Mouse (Mus musculus): ENCODE results near the gene Washc1. TPM values are rescaled to one million over a fixed set of nuclear protein-coding genes. Genes with fewer than 3 reads are reported as not detected.
"Not testable (repeated sequence)": the region's sequence is repeated elsewhere in the genome, so short reads cannot be mapped to it uniquely, and the experiment has no call there.

Washc1 gene
- polyA plus RNA-seq, 1 experiment: 32.3 TPM

- TF ChIP-seq CTCF (IDR thresholded peaks at IDR 0.05; ENCODE audit: extremely low read depth, insufficient read length, insufficient replicate concordance, low read depth, low read length) (no peak), POLR2A (IDR thresholded peaks at IDR 0.05; ENCODE audit: low read depth, low read length) (no peak)
- H3K4me1 ChIP-seq (ENCODE audit: control insufficient read depth, insufficient read depth, insufficient read length, low read length): no peaks in the 10 kb centered on the region
- H3K27me3 ChIP-seq (ENCODE audit: control insufficient read depth, insufficient read depth, low read length): no peaks in the 10 kb centered on the region
- no peak overlapping the region for H3K27ac ChIP-seq (ENCODE audit: insufficient read depth, low read depth, low read length)
- 95% methylated on average over 9 of the region's 9 CpGs for WGBS
- H3K4me3 ChIP-seq (ENCODE audit: low read depth, low read length): no peak overlapping the region
- H3K36me3 ChIP-seq (ENCODE audit: control insufficient read depth, insufficient read depth, low read length): peaks cover 25% of the 10 kb centered on the region
These were observed 19.0 kb downstream of the Washc1 start for GRCm38 (mm10) chr17:66130371-66130770.

DNA sequence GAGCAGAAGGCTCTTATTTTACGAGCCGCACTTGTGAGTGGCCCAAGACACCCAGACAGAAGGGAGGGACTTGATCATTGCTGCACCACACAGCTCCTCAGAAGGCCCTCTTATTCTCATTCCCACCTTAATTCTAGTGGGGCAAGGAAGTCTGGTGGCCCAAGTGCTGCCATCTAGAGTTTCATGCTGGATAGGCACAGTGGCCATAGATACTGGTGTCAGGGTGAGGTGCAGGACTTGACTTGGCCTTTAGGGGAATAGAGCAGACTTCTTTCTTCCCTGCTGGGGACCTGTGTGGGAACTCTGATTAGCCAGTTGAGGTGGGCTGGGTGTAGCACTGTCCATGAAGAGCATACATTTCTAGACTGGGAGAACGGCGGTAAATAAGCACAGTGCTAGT lies 19.9 kb downstream of the Washc1 start:
- no peaks in the 10 kb centered on the region for H3K27me3 ChIP-seq (ENCODE audit: control insufficient read depth, insufficient read depth, low read length)
- WGBS: 98% methylated on average over 4 of the region's 4 CpGs
- no peak overlapping the region for H3K4me3 ChIP-seq (ENCODE audit: low read depth, low read length)
- H3K4me1 ChIP-seq (ENCODE audit: control insufficient read depth, insufficient read depth, insufficient read length, low read length): no peaks in the 10 kb centered on the region
- peaks cover 28% of the 10 kb centered on the region for H3K36me3 ChIP-seq (ENCODE audit: control insufficient read depth, insufficient read depth, low read length)
- TF ChIP-seq CTCF (IDR thresholded peaks at IDR 0.05; ENCODE audit: extremely low read depth, insufficient read length, insufficient replicate concordance, low read depth, low read length) (peak; percentile 29; the same call in 1 of the 2 replicates), POLR2A (IDR thresholded peaks at IDR 0.05; ENCODE audit: low read depth, low read length) (no peak)
- no peak overlapping the region for H3K27ac ChIP-seq (ENCODE audit: insufficient read depth, low read depth, low read length)

- 67% methylated on average over 6 of the region's 8 CpGs for WGBS
- H3K36me3 ChIP-seq (ENCODE audit: control insufficient read depth, insufficient read depth, low read length): peaks cover 19% of the 10 kb centered on the region
- not testable (repeated sequence) for H3K4me3 ChIP-seq (ENCODE audit: low read depth, low read length); H3K4me1 ChIP-seq (ENCODE audit: control insufficient read depth, insufficient read depth, insufficient read length, low read length); H3K27me3 ChIP-seq (ENCODE audit: control insufficient read depth, insufficient read depth, low read length); H3K27ac ChIP-seq (ENCODE audit: insufficient read depth, low read depth, low read length)
These were observed 41.6 kb downstream of the Washc1 start for GRCm38 (mm10) chr17:66152706-66153662.

- not testable (repeated sequence) for H3K27me3 ChIP-seq (ENCODE audit: control insufficient read depth, insufficient read depth, low read length); H3K4me3 ChIP-seq (ENCODE audit: low read depth, low read length); H3K27ac ChIP-seq (ENCODE audit: insufficient read depth, low read depth, low read length); H3K4me1 ChIP-seq (ENCODE audit: control insufficient read depth, insufficient read depth, insufficient read length, low read length)
- peaks cover 14% of the 10 kb centered on the region for H3K36me3 ChIP-seq (ENCODE audit: control insufficient read depth, insufficient read depth, low read length)
- WGBS: 90% methylated on average over 4 of the region's 4 CpGs
These were observed 42.5 kb downstream of the Washc1 start for GRCm38 (mm10) chr17:66153735-66154423.

GRCm38 (mm10) chr17:66154876-66155275 lies 43.5 kb downstream of the Washc1 start:
- no peaks in the 10 kb centered on the region for H3K27me3 ChIP-seq (ENCODE audit: control insufficient read depth, insufficient read depth, low read length)
- H3K27ac ChIP-seq (ENCODE audit: insufficient read depth, low read depth, low read length): no peak overlapping the region
- TF ChIP-seq POLR2A (IDR thresholded peaks at IDR 0.05; ENCODE audit: low read depth, low read length) (no peak), CTCF (IDR thresholded peaks at IDR 0.05; ENCODE audit: extremely low read depth, insufficient read length, insufficient replicate concordance, low read depth, low read length) (no peak)
- no peaks in the 10 kb centered on the region for H3K4me1 ChIP-seq (ENCODE audit: control insufficient read depth, insufficient read depth, insufficient read length, low read length)
- no peak overlapping the region for H3K4me3 ChIP-seq (ENCODE audit: low read depth, low read length)
- H3K36me3 ChIP-seq (ENCODE audit: control insufficient read depth, insufficient read depth, low read length): peaks cover 13% of the 10 kb centered on the region
- 77% methylated on average over 2 of the region's 2 CpGs for WGBS

DNA sequence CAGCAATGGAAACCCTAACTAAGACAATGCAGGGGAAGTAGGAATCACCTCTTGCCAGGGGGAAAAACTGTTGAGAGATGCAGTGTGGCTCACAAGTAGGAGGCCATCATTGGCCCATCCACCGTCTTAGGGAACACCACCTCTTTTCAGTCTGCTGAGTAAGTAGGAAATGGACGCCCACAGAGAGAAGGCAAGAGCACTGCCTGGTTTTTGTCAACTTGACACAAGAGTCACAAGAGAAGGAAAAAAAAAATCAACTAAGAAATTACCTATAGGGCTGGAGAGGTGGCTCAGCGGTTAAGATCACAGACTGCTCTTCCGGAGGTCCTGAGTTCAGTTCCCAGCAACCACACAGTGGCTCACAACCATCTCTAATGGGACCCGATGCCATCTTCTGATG lies 46.9 kb downstream of the Washc1 start:
- no peaks in the 10 kb centered on the region for H3K27me3 ChIP-seq (ENCODE audit: control insufficient read depth, insufficient read depth, low read length)
- no peak for TF ChIP-seq CTCF (IDR thresholded peaks at IDR 0.05; ENCODE audit: extremely low read depth, insufficient read length, insufficient replicate concordance, low read depth, low read length)
- no peak for TF ChIP-seq POLR2A (IDR thresholded peaks at IDR 0.05; ENCODE audit: low read depth, low read length)
- no peaks in the 10 kb centered on the region for H3K4me1 ChIP-seq (ENCODE audit: control insufficient read depth, insufficient read depth, insufficient read length, low read length)
- WGBS: 85% methylated on average over 5 of the region's 5 CpGs
- H3K27ac ChIP-seq (ENCODE audit: insufficient read depth, low read depth, low read length): no peak overlapping the region
- no peaks in the 10 kb centered on the region for H3K36me3 ChIP-seq (ENCODE audit: control insufficient read depth, insufficient read depth, low read length)
- no peak overlapping the region for H3K4me3 ChIP-seq (ENCODE audit: low read depth, low read length)

DNA sequence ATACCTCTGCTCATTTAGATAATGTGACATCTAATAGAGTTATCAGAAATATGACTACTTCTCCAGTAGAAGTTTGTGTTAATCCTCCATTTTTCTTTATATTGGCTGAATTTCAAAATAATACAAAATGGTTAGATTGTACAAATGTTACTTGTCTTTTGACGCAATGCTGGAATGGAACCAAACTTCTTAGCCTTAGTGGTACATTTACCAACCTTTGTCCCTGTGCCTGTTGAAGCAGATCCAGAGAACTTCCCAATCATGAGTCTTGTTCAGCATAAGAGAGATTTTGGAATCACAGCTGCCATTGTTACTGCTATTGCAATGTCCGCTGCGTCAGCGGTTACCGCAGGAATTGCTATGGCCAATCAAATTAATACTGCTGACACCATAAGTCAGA lies 55.8 kb downstream of the Washc1 start:
- 95% methylated on average over 5 of the region's 5 CpGs for WGBS
- H3K27me3 ChIP-seq (ENCODE audit: control insufficient read depth, insufficient read depth, low read length); H3K27ac ChIP-seq (ENCODE audit: insufficient read depth, low read depth, low read length); H3K4me1 ChIP-seq (ENCODE audit: control insufficient read depth, insufficient read depth, insufficient read length, low read length); H3K36me3 ChIP-seq (ENCODE audit: control insufficient read depth, insufficient read depth, low read length); H3K4me3 ChIP-seq (ENCODE audit: low read depth, low read length): not testable (repeated sequence)

Other genes starting within 250 kb of the Washc1 start
- gene Ralbp1, start 225.7 kb upstream of the Washc1 start, polyA plus RNA-seq (2012; rRNA removed): 17.5 and 34.1 TPM in 2 replicates
- gene Twsg1, start 160.3 kb upstream of the Washc1 start, polyA plus RNA-seq (2012; rRNA removed): 14.4 and 21.0 TPM in 2 replicates
- 0.91 and 2.0 TPM in 2 replicates for gene Ankrd12, start 34.5 kb upstream of the Washc1 start, polyA plus RNA-seq (2012; rRNA removed)
- 17.0 and 28.7 TPM in 2 replicates for gene Ndufv2, start 10.0 kb upstream of the Washc1 start, polyA plus RNA-seq (2012; rRNA removed)
- gene Ddx11, start 12.0 kb downstream of the Washc1 start, polyA plus RNA-seq (2012; rRNA removed): 2.1 and 2.7 TPM in 2 replicates

Data from small intestine, adult 2 months (tissue).